Mouse (Mus musculus) spleen, adult 2 months (tissue): ENCODE results near the gene Cdkl2. TPM values are rescaled to one million over a fixed set of nuclear protein-coding genes. Genes with fewer than 3 reads are reported as not detected.
A peak's percentile ranks its signal among the peaks of the same experiment; 100 is the strongest.

Source experiments
- DNase-seq, 2 experiments: peaks; one replicate each; pipeline versions ENCODE4 v3.0.0 to v3.0.0-alpha.2; 2012 to 2021; ENCODE audit warnings: low spot score in 2 of 2, low read depth in 1 of 2
- H3K27ac ChIP-seq: fragments of 200-500 bp; 2 replicates; pipeline ENCODE4 v1.5.1; 2012; ENCODE audit warnings: low read length, inconsistent platforms; ENCODE audit not compliant: insufficient read depth
- H3K27me3 ChIP-seq: fragments of 200-500 bp; 2 replicates; pipeline ENCODE4 v1.6.1; 2012; ENCODE audit warnings: mild to moderate bottlenecking, moderate library complexity, low read length, inconsistent platforms; ENCODE audit not compliant: control insufficient read depth, insufficient read depth
- H3K36me3 ChIP-seq: fragments of 200-500 bp; 2 replicates; pipeline ENCODE4 v1.6.1; 2012; ENCODE audit warnings: mild to moderate bottlenecking, low read length, inconsistent platforms; ENCODE audit not compliant: control insufficient read depth, insufficient read depth
- H3K4me1 ChIP-seq: fragments of 200-500 bp; 2 replicates; pipeline ENCODE4 v1.6.1; 2011; ENCODE audit warnings: inconsistent platforms; ENCODE audit not compliant: control insufficient read depth, insufficient read depth, insufficient read length
- H3K4me3 ChIP-seq: fragments of 200-500 bp; 2 replicates; pipeline ENCODE4 v1.5.1; 2011; ENCODE audit warnings: mild to moderate bottlenecking, inconsistent platforms; ENCODE audit not compliant: insufficient read depth, insufficient read length; ENCODE audit errors: extremely low read depth
- CTCF ChIP-seq: fragments of 200-500 bp; IDR thresholded peaks from 2 replicates; pipeline ENCODE4 v1.5.1; 2011; ENCODE audit warnings: mild to moderate bottlenecking, inconsistent platforms; ENCODE audit not compliant: insufficient read depth, insufficient read length, insufficient replicate concordance; ENCODE audit errors: extremely low read depth
- POLR2A ChIP-seq: fragments of 200-500 bp; IDR thresholded peaks from 2 replicates; pipeline ENCODE4 v1.6.1; 2011; ENCODE audit warnings: low read depth, low read length, inconsistent platforms
- WGBS: fragments of 180-500 bp; shearing (Covaris S2); methylation state at CpG from one replicate; pipeline ENCODE4 v1.1.7; 2018; 5-methylcytosine and 5-hydroxymethylcytosine counted together
- polyA plus RNA-seq: library from polyadenylated mRNA; depleted of rRNA; stranded (reverse); fragments of >200 nt; gene quantifications from 2 replicates; pipeline ENCODE4 v1.2.3, GENCODE M21; 2012; rRNA removed

The Cdkl2 gene
- 0.09 and 0.22 TPM in 2 replicates for polyA plus RNA-seq

DNA sequence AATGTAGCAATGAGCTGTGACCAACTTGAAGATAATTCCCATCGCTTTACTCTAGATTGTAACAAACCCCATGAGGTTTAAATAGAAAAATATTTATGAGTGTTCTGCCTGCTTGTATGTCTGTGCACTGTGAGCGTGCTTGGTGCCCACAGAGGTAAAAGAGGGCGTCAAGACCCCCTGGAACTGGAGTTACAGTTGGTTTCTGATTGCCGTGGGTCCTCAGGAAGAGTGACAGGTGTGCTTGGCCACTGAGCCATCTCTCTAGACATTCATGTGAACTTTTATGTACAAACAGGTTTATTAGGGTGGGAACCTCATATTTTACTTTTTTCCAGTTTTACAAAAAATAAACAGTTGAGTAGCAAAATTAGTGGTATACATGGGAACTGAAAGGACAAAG lies at the start of gene Cdkl2:
Gene Cdkl2 (minus strand): TSS at position 101 of the 400 bp plus-strand sequence.
- no peak for TF ChIP-seq POLR2A
- TF ChIP-seq CTCF = no peak
- peak within 1 kb of the TSS; percentile 64; the same call in 1 of the 2 replicates for H3K27ac ChIP-seq
- no peaks in the 10 kb centered on the region for H3K27me3 ChIP-seq
- DNase-seq = no peak
- H3K4me1 ChIP-seq = no peaks in the 10 kb centered on the region
- WGBS = 82% methylated on average over 4 of the region's 4 CpGs
- peak within 1 kb of the TSS; percentile 84 for H3K4me3 ChIP-seq
- no peaks in the 10 kb centered on the region for H3K36me3 ChIP-seq

DNA sequence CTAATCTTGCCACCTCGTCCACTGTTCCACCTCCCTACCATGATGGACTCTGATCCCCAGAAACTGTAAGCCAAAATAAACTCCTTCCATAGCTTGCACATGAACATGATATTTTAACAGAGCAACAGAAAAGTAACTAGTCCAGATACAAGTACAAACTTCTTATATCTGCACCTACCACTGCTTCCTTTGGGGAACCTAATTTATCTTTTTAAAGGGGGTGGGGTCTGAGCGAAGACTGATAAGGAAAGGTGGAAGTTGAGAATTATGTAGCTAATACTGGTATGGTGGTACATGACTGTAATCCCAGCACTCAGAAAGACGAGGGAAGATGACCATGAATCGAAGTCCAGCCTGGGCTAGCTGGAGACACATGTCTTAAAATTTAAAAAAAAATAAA lies 43.8 kb upstream of the Cdkl2 start:
- WGBS = 91% methylated on average over 4 of the region's 4 CpGs
- no peaks in the 10 kb centered on the region for H3K27me3 ChIP-seq

DNA sequence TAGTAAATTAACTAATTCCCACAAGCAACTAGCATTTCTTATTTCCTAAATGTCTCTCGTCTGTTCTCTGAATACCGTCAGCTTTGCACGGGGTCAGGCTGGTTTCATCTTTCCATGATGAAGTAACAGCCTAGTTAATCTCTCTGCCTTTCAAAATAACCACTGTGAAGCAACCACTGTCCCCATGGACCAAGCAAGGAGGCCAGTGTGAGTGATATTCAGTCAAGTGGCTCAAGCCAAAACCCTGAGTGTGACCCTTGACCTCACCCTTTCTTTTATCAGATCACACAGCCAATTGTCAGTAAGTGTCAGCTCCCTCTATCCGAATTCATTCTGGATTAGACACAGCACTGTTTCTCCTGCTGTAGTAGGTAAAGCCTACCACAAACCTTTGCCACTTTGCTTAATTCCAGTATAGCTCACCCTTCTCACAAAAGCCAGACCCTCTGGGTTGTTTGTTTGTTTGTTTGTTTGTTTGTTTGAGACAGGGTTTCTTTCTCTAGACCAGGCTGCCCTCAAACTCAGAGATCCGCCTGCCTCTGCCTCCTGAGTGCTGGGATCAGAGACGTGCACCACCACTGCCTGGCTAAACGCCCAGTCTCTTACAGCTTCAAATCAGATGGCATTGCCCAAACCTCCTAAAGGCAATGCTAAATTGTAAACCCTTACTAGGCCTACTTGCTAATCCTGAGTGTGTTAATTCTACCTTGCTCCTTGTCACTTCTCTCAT lies 42.3 kb upstream of the Cdkl2 start:
- H3K36me3 ChIP-seq = no peaks in the 10 kb centered on the region
- WGBS = 90% methylated on average over 7 of the region's 7 CpGs
- no peak overlapping the region for H3K4me3 ChIP-seq
- DNase-seq = no peak
- TF ChIP-seq POLR2A (no peak), CTCF (no peak)
- no peak overlapping the region for H3K27ac ChIP-seq
- peaks cover 3% of the 10 kb centered on the region; the same call in 1 of the 2 replicates for H3K4me1 ChIP-seq
- no peaks in the 10 kb centered on the region for H3K27me3 ChIP-seq

More for the DNA sequence above, 43.8 kb upstream of the Cdkl2 start:
- Histone ChIP-seq H3K4me1 (no peaks in the 10 kb centered on the region; the same call in 1 of the 2 replicates), H3K36me3 (no peaks in the 10 kb centered on the region), H3K27ac (no peak overlapping the region), H3K4me3 (no peak overlapping the region)
- TF ChIP-seq CTCF (no peak), POLR2A (no peak)
- no peak for DNase-seq

DNA sequence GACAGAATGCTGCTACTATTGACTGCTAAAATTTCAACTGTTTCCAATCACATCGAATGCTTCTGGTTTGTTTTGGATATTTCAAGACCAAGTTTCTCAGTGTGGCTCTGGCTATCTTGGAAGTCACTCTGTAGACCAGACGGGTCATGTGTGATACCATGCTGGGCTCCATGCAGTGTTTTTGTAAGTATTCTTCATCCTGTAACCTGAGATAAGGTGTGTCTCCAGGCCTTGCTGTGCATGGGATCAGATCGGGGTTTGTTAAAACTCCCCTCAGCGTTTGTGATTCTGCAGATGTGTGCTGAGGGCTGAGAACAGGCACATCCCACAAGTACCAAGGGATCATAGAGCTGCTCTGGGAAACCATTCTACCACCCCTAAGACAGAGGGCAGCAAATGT lies 41.6 kb upstream of the Cdkl2 start:
- H3K36me3 ChIP-seq = no peaks in the 10 kb centered on the region
- TF ChIP-seq POLR2A (no peak), CTCF (no peak)
- DNase-seq = no peak
- WGBS = 90% methylated on average over 4 of the region's 4 CpGs
- H3K27me3 ChIP-seq = no peaks in the 10 kb centered on the region
- no peak overlapping the region for H3K4me3 ChIP-seq
- no peak overlapping the region for H3K27ac ChIP-seq
- peaks cover 5% of the 10 kb centered on the region for H3K4me1 ChIP-seq

DNA sequence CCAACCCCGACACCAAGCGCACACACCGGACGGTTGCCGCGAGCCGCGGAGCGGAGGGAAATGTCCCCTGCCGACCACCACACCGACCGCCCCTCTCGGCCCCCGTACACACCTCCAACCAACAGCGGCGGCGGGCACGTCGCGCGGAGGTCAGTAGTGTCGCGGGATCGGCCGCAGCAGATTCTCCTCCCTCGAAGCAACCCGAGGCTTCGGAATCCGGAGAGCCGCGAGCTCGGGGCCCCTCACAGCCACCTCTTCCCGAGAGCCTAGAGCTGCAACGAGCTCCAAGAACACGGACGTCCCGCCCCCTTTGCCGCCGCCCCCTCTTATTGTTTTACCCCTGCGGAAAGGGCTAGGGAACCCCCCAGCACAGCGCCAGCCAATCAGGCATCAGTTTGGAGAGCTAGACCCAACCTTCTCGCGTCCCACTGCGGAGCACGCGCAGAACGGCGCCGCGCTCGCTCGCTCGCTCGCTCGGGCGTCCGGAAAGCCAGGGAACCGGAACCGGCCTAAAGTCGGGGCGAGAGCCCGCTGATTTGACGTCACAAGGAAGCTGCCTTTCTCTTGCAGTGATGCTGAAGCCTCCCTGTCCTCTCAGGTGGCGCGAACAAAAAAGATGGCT lies 39.8 kb upstream of the Cdkl2 start, which contains the start of gene G3bp2:
Gene G3bp2 (minus strand): TSS at position 303 of the 622 bp plus-strand sequence.
- H3K4me1 ChIP-seq = peaks cover 5% of the 10 kb centered on the region
- no peaks in the 10 kb centered on the region for H3K27me3 ChIP-seq
- DNase-seq = peak; percentile 96 to 98
- peak within 1 kb of the TSS; percentile 96 for H3K27ac ChIP-seq
- TF ChIP-seq CTCF = no peak
- TF ChIP-seq POLR2A = peak; percentile 40
- no peaks in the 10 kb centered on the region for H3K36me3 ChIP-seq
- peak within 1 kb of the TSS; percentile 98 for H3K4me3 ChIP-seq
- under 1% methylated on average over 65 of the region's 65 CpGs for WGBS

DNA sequence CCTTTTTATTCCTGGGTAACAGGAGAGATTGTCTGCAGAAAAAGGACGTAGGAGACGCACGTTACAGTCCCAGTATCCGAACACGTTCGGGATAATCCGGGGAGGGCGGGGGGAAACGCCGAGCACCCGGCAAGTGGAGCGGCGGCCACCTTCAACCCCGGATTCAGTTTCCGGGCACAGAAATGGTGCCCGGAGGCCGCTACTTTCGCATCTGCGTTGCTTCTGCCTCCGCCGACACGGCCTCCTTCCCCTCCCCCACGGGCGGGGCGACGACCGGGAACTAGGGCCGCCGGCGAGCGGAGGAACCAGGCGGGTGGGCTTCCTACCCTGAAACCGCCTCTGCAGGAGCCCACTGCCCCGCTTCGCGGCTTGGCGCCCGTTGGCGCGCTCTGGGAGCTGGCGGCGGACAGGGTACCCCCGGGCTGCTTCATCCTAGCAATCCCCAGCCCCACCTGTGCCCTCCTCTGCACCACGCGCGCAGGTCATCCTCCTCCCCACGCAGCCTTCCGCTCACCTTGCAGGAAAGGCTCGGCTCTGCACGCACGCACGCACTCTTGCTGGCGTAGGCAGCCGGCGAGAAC lies 39.2 kb upstream of the Cdkl2 start:
- H3K36me3 ChIP-seq = no peaks in the 10 kb centered on the region
- H3K4me1 ChIP-seq = peaks cover 5% of the 10 kb centered on the region
- under 1% methylated on average over 55 of the region's 55 CpGs for WGBS
- H3K27ac ChIP-seq = peak overlapping the region; percentile 96
- TF ChIP-seq POLR2A (no peak; the same call in 1 of the 2 replicates), CTCF (no peak)
- no peaks in the 10 kb centered on the region for H3K27me3 ChIP-seq
- H3K4me3 ChIP-seq = peak overlapping the region; percentile 98
- DNase-seq = peak in 1 of 2 experiments; percentile 75
